Mouse (Mus musculus) ES-Bruce4 (cell line): Measurements from ENCODE around the gene Vmn1r204.
"Not testable (repeated sequence)": the region's sequence is repeated elsewhere in the genome, so short reads cannot be mapped to it uniquely, and the experiment has no call there.

Experiments used
- CTCF ChIP-seq: IDR thresholded peaks from one replicate; pipeline ENCODE4 v1.8.1; 2011; ENCODE audit warnings: low read depth, low read length
- EP300 ChIP-seq: IDR thresholded peaks from 2 replicates; pipeline ENCODE4 v1.6.1; 2011; ENCODE audit warnings: low read depth, low read length; ENCODE audit not compliant: insufficient read depth
- POLR2A ChIP-seq: IDR thresholded peaks from one replicate; pipeline ENCODE4 v1.8.1; 2011; ENCODE audit warnings: low read length; ENCODE audit not compliant: insufficient read depth

- not testable (repeated sequence) for TF ChIP-seq EP300, CTCF, POLR2A
These were observed 30.3 kb downstream of the Vmn1r204 start for GRCm38 (mm10) chr13:22583336-22583735.
